Mouse (Mus musculus) B cell, adult 67 days (primary cell): ENCODE measurements around the gene Gdpgp1. TPM values are rescaled to one million over a fixed set of nuclear protein-coding genes. Genes with fewer than 3 reads are reported as not detected.

Experiments used
- total RNA-seq, 2 experiments: library from RNA; stranded (reverse); gene quantifications; 4 replicates each; pipeline ENCODE4 v1.2.4; 2023

The Gdpgp1 gene
- 10 to 100 TPM in 1 of 2 experiments, 1 to 10 TPM in 1; 6.9 to 11.5 TPM for total RNA-seq

DNA sequence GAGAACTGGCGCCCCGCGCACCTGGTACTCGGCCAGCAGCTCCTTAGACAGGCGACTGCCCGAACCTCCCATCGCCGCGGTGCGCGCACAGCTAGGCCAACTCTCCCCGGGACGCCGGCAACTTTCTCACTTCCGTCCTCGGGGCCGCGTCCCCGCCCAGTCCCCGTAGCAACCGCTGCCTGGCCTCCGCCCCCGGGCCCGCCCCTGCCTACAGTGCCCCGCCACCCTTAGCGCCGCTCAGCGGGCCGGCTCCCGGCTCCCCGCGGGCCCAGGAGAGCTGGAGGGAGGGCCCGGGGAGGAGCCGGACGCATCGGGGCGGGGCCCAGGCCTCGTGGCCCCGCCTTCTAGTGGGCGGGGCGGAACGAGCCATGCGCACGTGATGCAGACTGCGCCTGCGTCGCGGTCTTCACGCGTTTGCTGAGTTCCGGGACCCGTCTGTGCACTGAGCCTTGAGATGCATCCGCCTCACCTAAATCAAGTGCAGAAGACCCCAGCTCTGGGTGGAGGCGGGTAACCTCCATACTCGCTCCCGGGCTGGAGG is at the start of gene Gdpgp1, which contains the start of gene Cib1:
Gene Gdpgp1, plus strand, starts transcription at position 377 of the 541 bp plus-strand sequence.
Gene Cib1, minus strand, starts transcription at position 325 of the 541 bp plus-strand sequence.

GRCm38 (mm10) chr7:80186531-80187296 is 46.0 kb upstream of the Gdpgp1 start, which contains the start of gene Sema4b:
Gene Sema4b (plus strand): TSS chr7:80186841.

GRCm38 (mm10) chr7:80246148-80246721 is 13.6 kb downstream of the Gdpgp1 start, which contains the start of gene Ttll13:
Gene Ttll13 (plus strand): TSS chr7:80246376.

DNA sequence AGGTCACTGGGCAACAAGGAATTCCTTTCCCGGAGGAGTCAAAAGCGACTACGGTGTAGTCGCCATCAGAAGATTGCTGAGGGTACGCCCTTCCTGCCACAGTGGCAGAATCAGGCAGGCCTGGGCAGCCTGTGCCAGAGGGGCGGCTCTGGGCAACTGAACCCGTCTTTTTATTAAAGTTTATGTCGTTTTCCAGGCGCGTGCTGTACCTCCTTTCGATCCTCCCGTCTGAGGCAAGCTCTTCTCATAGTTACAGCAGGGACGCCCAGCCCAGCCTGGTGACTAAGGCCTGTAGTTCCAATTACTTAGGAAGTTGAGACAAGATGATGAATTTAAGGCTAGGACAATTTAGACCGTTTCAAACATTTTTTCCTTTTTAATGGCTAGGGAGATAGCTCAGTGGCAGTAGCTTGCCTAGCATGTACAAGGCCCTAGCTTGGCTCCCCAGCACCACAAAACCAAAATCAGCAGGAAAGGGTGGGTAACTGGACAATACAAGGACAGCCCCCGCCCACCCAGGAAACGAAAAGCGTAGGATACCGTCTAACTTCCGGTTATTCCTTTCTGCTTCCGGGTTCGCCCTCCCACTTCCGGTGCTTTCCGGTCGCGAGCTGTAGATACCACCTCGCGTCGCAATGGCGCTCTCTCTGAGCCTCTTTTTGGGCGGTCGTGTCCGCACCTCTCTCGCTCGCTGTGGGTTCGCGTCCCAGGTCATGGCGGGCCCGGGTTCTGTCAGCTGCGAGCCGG is 28.1 kb downstream of the Gdpgp1 start, which contains the start of gene Ngrn:
Gene Ngrn, plus strand, starts transcription at position 591 of the 747 bp plus-strand sequence.

GRCm38 (mm10) chr7:80268897-80269750 is 36.5 kb downstream of the Gdpgp1 start, which contains the start of gene Vps33b:
Gene Vps33b (plus strand): TSS chr7:80269649.

Other genes with a start within 250 kb of the Gdpgp1 start
- 10 to 100 TPM; 63.2 to 81.5 TPM for gene Zfp710, start 208.1 kb upstream of the Gdpgp1 start, total RNA-seq
- gene Idh2, start 117.5 kb upstream of the Gdpgp1 start, total RNA-seq = 10 to 100 TPM; 32.8 to 34.5 TPM
- gene Sema4b, start 46.0 kb upstream of the Gdpgp1 start, total RNA-seq = 100 to 1,000 TPM; 172 to 180 TPM
- gene Cib1, start 52 bp upstream of the Gdpgp1 start, total RNA-seq = 100 to 1,000 TPM; 103 to 112 TPM
- 1 to 10 TPM; 1.9 to 2.0 TPM for gene Ttll13, start 13.5 kb downstream of the Gdpgp1 start, total RNA-seq
- gene Ngrn, start 28.4 kb downstream of the Gdpgp1 start, total RNA-seq = 10 to 100 TPM; 19.2 to 23.1 TPM
- 10 to 100 TPM; 35.4 to 36.0 TPM for gene Vps33b, start 36.8 kb downstream of the Gdpgp1 start, total RNA-seq
- 1 to 10 TPM; 6.4 to 6.6 TPM for gene Prc1, start 61.6 kb downstream of the Gdpgp1 start, total RNA-seq
- gene Rccd1, start 91.6 kb downstream of the Gdpgp1 start, total RNA-seq = 10 to 100 TPM; 32.9 to 35.2 TPM
- gene Unc45a, start 108.1 kb downstream of the Gdpgp1 start, total RNA-seq = 10 to 100 TPM; 78.5 to 99.3 TPM
- 10 to 100 TPM; 10.4 to 31.2 TPM for gene Hddc3, start 110.2 kb downstream of the Gdpgp1 start, total RNA-seq
- gene Man2a2, start 138.5 kb downstream of the Gdpgp1 start, total RNA-seq = 100 to 1,000 TPM; 105 to 122 TPM
- 10 to 100 TPM; 30.1 to 41.4 TPM for gene Fes, start 155.1 kb downstream of the Gdpgp1 start, total RNA-seq
- gene Furin, start 172.6 kb downstream of the Gdpgp1 start, total RNA-seq = 10 to 100 TPM; 59.5 to 68.3 TPM